Mouse (Mus musculus): ENCODE results near the gene Slit3.

GRCm38 (mm10) chr11:35627815-35628214 is 506.8 kb downstream of the Slit3 start:
- no peak for TF ChIP-seq CTCF (IDR thresholded peaks at IDR 0.05; ENCODE audit: low read depth)
- TF ChIP-seq EP300 (IDR thresholded peaks at IDR 0.05; ENCODE audit: low read depth): no peak

All from liver, embryonic 14.5 days (tissue).